Mouse (Mus musculus) megakaryocyte, embryonic 14.5 days (primary cell): ENCODE measurements around the gene Rpl32. TPM values are rescaled to one million over a fixed set of nuclear protein-coding genes. Genes with fewer than 3 reads are reported as not detected.
A peak's percentile ranks its signal among the peaks of the same experiment; 100 is the strongest.

Source experiments
- H3K27me3 ChIP-seq: replicated peaks from 2 replicates; pipeline ENCODE3; 2012; ENCODE audit warnings: inconsistent platforms
- H3K36me3 ChIP-seq: replicated peaks from 2 replicates; pipeline ENCODE3; 2012; ENCODE audit warnings: low read length, inconsistent platforms, mixed read lengths
- H3K4me1 ChIP-seq: 2 replicates; pipeline ENCODE4 v1.6.1; 2012; ENCODE audit warnings: inconsistent platforms
- H3K4me3 ChIP-seq: replicated peaks from 2 replicates; pipeline ENCODE3; 2012; ENCODE audit warnings: moderate library complexity, mild to moderate bottlenecking, inconsistent platforms
- H3K9me3 ChIP-seq: 2 replicates; pipeline ENCODE4 v1.6.1; 2012; ENCODE audit warnings: inconsistent platforms
- FLI1 ChIP-seq: IDR thresholded peaks from 2 replicates; pipeline ENCODE4 v1.6.1; 2012; ENCODE audit warnings: low read length, inconsistent platforms, mixed read lengths
- GATA1 ChIP-seq: IDR thresholded peaks from 3 replicates; pipeline ENCODE4 v1.6.1; 2012; ENCODE audit warnings: mixed read lengths, low read length, inconsistent platforms, borderline replicate concordance
- polyA plus RNA-seq: library from polyadenylated mRNA; stranded (reverse); fragments of >175 nt; gene quantifications from 2 replicates; pipeline ENCODE4 v1.2.3, GENCODE M21; 2012; ENCODE audit warnings: low replicate concordance; ENCODE audit not compliant: insufficient read depth

Gene Rpl32
- polyA plus RNA-seq, 1 experiment, result 629 TPM

DNA sequence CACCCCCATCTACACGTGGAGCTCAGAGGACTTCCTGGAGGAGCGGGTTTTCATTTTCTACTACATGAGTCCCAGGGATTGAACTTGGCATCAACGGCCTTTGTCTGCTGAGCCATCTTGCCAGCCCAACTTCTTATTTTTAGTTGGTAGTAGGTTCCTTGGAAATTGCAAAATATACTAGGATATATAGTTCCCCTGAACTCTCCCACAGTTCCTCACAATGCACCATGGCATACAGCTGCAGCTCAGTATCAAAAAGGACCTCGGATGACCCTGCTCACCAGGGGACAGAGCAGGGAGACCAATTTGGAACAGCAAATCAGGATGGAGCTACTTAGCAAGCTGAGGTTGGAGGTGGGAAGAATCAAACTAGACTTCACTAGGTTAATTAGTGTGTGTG is 6.5 kb upstream of the Rpl32 start:
- Histone ChIP-seq H3K9me3 (no peaks in the 10 kb centered on the region), H3K36me3 (peaks cover 5% of the 10 kb centered on the region), H3K4me1 (peaks cover 77% of the 10 kb centered on the region), H3K4me3 (no peak overlapping the region), H3K27me3 (no peaks in the 10 kb centered on the region)
- TF ChIP-seq GATA1, result no peak
- TF ChIP-seq FLI1, result no peak

DNA sequence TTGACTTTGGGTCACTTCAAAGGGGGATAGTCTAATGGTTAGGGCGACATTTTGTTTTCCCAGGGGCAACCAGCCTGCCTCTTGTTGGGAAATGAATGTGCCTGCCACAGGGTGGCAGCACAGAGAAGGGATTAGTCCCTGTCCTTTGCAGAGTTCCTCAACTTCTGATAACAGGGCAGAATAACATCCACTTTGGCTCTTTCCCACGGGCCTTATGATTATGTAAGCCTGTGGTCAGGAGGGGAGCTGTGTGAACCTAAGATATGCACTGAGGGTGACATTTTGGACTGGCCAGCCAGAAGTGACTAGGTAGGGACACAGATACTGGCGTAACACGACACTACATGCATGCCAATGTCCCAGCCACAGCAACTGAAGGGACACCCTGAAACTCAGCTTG is 5.6 kb upstream of the Rpl32 start:
- Histone ChIP-seq H3K9me3 (no peaks in the 10 kb centered on the region), H3K27me3 (no peaks in the 10 kb centered on the region), H3K4me3 (peak overlapping the region; percentile 82), H3K4me1 (peaks cover 73% of the 10 kb centered on the region), H3K36me3 (peaks cover 5% of the 10 kb centered on the region)
- TF ChIP-seq GATA1 (peak; percentile 26; the same call in 1 of the 3 replicates), FLI1 (no peak)

DNA sequence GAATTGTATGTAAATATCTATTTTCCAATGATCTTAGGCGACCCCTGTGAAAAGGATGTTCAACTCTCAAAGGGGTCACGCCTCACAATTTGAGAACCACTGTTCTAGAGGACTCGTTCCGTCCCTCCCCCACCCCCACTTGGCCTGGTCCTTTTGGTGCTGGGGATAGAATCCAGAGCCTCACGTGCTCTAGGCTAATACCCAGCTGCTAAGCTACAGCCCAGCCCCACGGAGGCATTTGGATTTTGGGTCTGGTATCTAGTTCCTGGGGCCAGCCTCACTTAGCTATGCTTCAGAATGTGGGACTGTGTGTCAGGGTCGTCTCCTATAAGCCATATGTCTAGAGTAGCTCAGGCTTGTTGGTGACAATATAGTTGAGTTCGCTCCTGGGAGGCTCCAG is 3.1 kb upstream of the Rpl32 start:
- peaks cover 62% of the 10 kb centered on the region for H3K4me1 ChIP-seq
- no peak overlapping the region for H3K4me3 ChIP-seq
- H3K27me3 ChIP-seq, result no peaks in the 10 kb centered on the region
- H3K36me3 ChIP-seq, result peaks cover 14% of the 10 kb centered on the region
- TF ChIP-seq FLI1 (no peak), GATA1 (no peak)
- H3K9me3 ChIP-seq, result no peaks in the 10 kb centered on the region

DNA sequence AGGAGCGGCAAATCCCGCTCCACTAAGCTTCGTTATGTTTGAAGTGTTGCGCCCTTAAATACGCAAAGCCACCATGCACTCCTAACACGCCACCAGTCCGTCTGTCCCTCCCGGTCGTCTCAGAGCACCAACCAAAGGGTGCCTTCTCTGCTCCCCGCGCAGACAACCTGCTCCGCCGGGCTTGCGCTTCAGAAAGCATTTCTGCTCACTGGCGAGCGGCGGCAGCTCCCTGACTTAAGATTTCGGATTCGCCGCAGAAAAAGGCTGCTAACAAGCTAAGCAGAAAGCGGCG is 405 bp downstream of the Rpl32 start:
- Histone ChIP-seq H3K4me1 (peaks cover 62% of the 10 kb centered on the region), H3K36me3 (peaks cover 45% of the 10 kb centered on the region), H3K9me3 (no peaks in the 10 kb centered on the region), H3K4me3 (peak overlapping the region; percentile 93), H3K27me3 (no peaks in the 10 kb centered on the region)
- TF ChIP-seq FLI1, result no peak

DNA sequence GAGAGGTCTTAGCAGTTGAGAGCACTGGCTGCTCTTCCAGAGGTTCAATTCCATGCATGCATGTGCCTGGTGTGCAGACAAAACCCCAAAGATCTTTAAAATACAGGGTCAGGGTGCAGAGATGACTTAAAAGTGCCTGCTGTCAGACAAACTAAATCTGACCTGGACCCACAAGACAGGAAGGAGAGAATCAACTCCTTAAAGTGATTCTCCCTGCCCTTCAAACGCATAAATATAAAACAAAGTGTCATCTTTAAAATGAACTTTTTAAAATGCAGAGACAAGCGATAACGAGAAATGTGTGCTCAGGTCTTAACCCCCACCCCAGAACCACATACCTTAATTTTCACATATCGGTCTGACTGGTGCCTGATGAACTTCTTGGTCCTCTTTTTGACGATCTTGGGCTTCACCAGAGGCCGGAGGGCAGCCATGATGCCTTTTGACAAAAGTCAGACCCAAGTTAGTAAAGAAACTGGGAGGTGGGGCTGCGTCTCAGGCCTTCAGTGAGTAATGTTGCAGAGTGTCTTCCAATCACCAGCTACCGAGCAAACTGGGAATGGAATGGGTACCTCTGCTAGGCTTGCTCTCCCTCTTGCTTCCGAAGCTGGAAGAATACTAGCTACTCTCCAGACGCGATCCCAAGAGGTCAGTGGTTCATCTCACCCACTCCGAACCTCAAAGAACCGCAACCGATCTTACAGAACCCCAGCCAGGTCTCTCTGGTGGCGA is 917 bp downstream of the Rpl32 start:
- Histone ChIP-seq H3K4me3 (peak overlapping the region; percentile 93), H3K27me3 (no peaks in the 10 kb centered on the region), H3K36me3 (peaks cover 50% of the 10 kb centered on the region), H3K9me3 (no peaks in the 10 kb centered on the region), H3K4me1 (peaks cover 60% of the 10 kb centered on the region)
- TF ChIP-seq FLI1, result no peak

DNA sequence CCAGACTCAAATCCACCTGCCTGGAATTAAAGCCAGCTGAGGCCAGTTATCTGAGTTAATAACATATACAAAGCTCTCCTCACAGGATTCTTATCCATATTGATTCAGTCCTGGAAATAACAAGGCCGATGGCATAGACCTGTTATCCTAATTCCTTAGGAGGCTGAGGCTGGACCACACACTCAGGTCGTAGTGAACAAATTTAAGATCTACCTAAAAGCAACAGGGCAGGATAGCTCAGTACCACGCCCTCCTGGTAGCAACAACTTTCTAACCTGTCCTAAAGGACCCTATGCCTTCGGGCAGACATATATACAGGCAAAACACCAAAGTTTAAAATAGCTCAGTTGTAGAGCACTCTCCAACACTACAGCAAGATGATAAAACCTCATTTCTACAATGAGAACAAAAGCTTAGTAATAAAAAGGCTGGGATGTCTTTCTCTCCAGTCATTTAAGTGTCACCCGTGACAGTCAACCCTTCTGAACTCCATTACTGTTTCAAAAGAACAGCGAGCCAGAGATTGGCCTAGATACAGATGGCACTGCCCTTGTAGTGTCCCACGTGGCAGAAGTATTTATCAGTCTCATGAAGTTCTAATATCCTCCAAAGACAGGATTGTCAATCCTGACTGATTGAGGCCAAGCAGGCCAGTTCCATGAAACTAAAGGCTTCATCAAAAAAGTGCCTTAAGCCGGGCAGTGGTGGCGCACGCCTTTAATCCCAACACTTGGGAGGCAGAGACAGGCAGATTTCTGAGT is 3.9 kb downstream of the Rpl32 start:
- TF ChIP-seq GATA1 (no peak), FLI1 (no peak)
- H3K4me1 ChIP-seq, result peaks cover 56% of the 10 kb centered on the region
- H3K9me3 ChIP-seq, result no peaks in the 10 kb centered on the region
- no peak overlapping the region for H3K4me3 ChIP-seq
- no peaks in the 10 kb centered on the region for H3K27me3 ChIP-seq
- peaks cover 76% of the 10 kb centered on the region for H3K36me3 ChIP-seq

DNA sequence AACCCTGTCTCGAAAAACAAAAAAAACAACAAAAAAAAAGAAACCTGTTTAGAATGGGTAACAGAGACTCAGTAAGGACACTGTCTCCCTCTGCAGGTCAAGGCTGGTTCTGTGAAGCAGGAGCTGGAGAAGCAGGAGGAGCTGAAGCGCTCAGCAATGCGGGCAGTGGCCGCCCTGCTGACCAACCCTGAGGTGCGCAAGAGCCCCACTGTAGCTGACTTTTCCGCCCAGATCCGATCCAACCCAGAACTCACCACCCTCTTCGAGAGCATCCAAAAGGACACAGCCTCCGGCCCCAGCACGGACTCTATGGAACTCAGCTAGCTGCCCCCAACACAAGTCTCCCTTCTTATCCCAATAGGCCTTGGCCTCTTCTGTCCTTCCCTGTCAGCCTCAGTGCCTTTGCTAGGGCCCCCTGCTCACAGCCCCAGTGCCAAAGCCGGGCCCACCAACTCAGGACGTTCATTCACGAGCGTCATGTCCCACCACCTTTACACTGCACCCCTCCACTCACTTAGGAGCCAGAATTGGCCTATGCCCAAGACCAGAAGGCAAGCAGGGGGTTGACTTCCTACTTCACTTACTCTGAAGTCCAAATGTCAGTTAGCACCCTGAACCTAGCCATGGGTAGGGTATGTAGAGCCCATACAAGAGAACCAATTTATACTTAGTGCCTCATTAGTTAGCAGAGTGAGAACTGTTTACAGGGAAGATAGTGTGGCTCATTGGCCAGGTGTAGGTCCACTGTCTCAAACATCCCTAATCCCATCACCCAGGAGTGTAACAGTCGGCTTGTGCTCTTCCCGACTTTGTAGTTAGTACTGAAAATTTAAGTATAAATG is 4.8 kb downstream of the Rpl32 start:
- H3K9me3 ChIP-seq, result no peaks in the 10 kb centered on the region
- TF ChIP-seq FLI1, result no peak
- TF ChIP-seq GATA1, result no peak
- peaks cover 52% of the 10 kb centered on the region for H3K4me1 ChIP-seq
- peaks cover 84% of the 10 kb centered on the region for H3K36me3 ChIP-seq
- H3K4me3 ChIP-seq, result no peak overlapping the region
- no peaks in the 10 kb centered on the region for H3K27me3 ChIP-seq

DNA sequence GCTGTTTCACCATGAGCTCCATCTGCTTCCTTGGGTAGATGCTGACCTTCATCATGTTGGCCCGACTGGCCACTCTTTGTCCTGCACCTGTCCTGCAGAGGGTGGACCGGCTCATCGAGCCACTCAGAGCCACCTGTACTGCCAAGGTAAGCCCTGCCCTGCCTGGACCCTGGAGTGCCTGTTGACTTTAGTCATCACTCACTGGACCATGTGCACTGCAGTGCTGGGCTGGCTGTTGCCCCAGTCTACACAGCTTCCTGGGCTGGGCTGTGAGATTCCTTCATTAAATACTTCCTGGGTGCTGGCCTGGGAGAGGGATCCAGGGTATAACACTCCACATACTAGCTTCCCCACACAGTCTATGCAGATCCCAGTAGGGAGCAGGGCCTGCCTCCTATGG is 6.7 kb downstream of the Rpl32 start:
- TF ChIP-seq GATA1, result no peak
- TF ChIP-seq FLI1, result no peak
- peaks cover 45% of the 10 kb centered on the region for H3K4me1 ChIP-seq
- no peaks in the 10 kb centered on the region for H3K27me3 ChIP-seq
- peaks cover 96% of the 10 kb centered on the region for H3K36me3 ChIP-seq
- H3K9me3 ChIP-seq, result no peaks in the 10 kb centered on the region
- H3K4me3 ChIP-seq, result peak overlapping the region; percentile 42

DNA sequence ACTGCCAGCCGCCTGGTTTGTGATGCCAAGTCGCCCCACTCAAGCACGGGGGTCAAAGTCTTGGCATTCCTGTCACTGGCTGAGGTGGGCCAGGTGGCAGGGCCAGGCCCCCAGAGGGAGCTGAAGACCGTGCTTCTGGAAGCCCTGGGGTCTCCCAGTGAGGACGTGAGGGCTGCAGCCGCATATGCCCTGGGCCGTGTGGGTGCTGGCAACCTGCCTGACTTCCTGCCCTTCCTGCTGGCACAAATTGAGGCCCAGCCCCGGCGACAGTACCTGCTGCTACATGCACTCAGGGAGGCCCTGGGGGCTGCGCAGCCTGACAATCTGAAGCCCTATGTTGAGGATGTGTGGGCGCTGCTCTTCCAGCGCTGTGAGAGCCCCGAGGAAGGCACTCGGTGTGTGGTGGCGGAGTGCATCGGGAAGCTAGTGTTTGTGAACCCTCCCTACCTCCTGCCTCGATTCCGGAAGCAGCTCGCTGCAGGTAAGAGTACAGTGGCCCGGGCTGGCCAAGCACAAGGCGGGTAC is 15.8 kb downstream of the Rpl32 start:
- H3K4me1 ChIP-seq, result peaks cover 50% of the 10 kb centered on the region
- TF ChIP-seq GATA1 (no peak), FLI1 (no peak)
- H3K9me3 ChIP-seq, result no peaks in the 10 kb centered on the region
- peak overlapping the region; percentile 50 for H3K4me3 ChIP-seq
- H3K36me3 ChIP-seq, result peaks cover 85% of the 10 kb centered on the region
- no peaks in the 10 kb centered on the region for H3K27me3 ChIP-seq
